Mouse (Mus musculus): ENCODE data around the gene Abcb1a.

GRCm38 (mm10) chr5:8736389-8736788, 76.5 kb downstream of the Abcb1a start:
- no peak for TF ChIP-seq CTCF (IDR thresholded peaks at IDR 0.05; ENCODE audit: low read depth)
- TF ChIP-seq EP300 (IDR thresholded peaks at IDR 0.05; ENCODE audit: low read depth), result no peak
